Mouse (Mus musculus) heart, adult 2 months (tissue): ENCODE data around the gene Ripply3. TPM values are rescaled to one million over a fixed set of nuclear protein-coding genes. Genes with fewer than 3 reads are reported as not detected.

Source experiments
- DNase-seq, 2 experiments: peaks; one replicate each; pipeline ENCODE4 v3.0.0; 2021
- H3K27ac ChIP-seq: fragments of 200-600 bp; 2 replicates; pipeline ENCODE4 v1.8.1; 2022
- H3K27me3 ChIP-seq: fragments of 200-500 bp; 2 replicates; pipeline ENCODE4 v1.6.1; 2012; ENCODE audit warnings: mild to moderate bottlenecking, low read length, inconsistent platforms, mixed read lengths; ENCODE audit not compliant: control insufficient read depth, insufficient read depth
- H3K36me3 ChIP-seq: fragments of 200-500 bp; 2 replicates; pipeline ENCODE4 v1.6.1; 2012; ENCODE audit warnings: low read length, inconsistent platforms; ENCODE audit not compliant: control insufficient read depth, insufficient read depth
- H3K4me1 ChIP-seq: fragments of 200-500 bp; 2 replicates; pipeline ENCODE4 v1.6.1; 2011; ENCODE audit warnings: low read length; ENCODE audit not compliant: control insufficient read depth, insufficient read depth
- H3K4me3 ChIP-seq: fragments of 200-600 bp; 2 replicates; pipeline ENCODE4 v1.8.1; 2022
- H3K79me2 ChIP-seq: fragments of 200-500 bp; replicated peaks from 2 replicates; pipeline ENCODE4 v1.6.1; 2012; ENCODE audit warnings: mild to moderate bottlenecking, inconsistent platforms, low read length, moderate library complexity, mixed read lengths; ENCODE audit not compliant: control insufficient read depth, insufficient read depth
- H3K9ac ChIP-seq: fragments of 200-500 bp; 2 replicates; pipeline ENCODE4 v1.6.1; 2012; ENCODE audit warnings: low read depth, mild to moderate bottlenecking, control low read depth, inconsistent platforms, low read length, mixed read lengths
- CTCF ChIP-seq: fragments of 200-600 bp; IDR thresholded peaks from 2 replicates; pipeline ENCODE4 v1.8.1; 2022; ENCODE audit warnings: antibody characterized with exemption, mild to moderate bottlenecking, moderate library complexity
- EP300 ChIP-seq: fragments of 200-500 bp; IDR thresholded peaks from 2 replicates; pipeline ENCODE4 v1.6.1; 2011; ENCODE audit warnings: low read depth, low read length, control low read depth; ENCODE audit not compliant: insufficient read depth
- POLR2A ChIP-seq: fragments of 200-500 bp; IDR thresholded peaks from 2 replicates; pipeline ENCODE4 v1.6.1; 2011; ENCODE audit warnings: mild to moderate bottlenecking, low read depth, low read length, control low read depth; ENCODE audit not compliant: insufficient read depth
- WGBS: fragments of 180-500 bp; shearing (Covaris S2); methylation state at CpG from one replicate; pipeline ENCODE4 v1.1.7; 2018; 5-methylcytosine and 5-hydroxymethylcytosine counted together
- intact Hi-C: fragments of 180-260 bp; cut with DNase I; formaldehyde crosslinking; loops from one replicate; pipeline ENCODE4 v1.15.1; 2025
- polyA plus RNA-seq: library from polyadenylated mRNA; depleted of rRNA; stranded (reverse); fragments of >200 nt; gene quantifications from 2 replicates; pipeline ENCODE4 v1.2.3, GENCODE M21; 2012
- total RNA-seq, 2 experiments: library from RNA; stranded (reverse); gene quantifications; 2 replicates each; pipeline ENCODE4 v1.2.3; 2021

Ripply3 gene
- total and polyA plus RNA-seq, 3 experiments = 2.9 to 5.1 (median 3.9) TPM

- 80% methylated on average over 5 of the region's 5 CpGs for WGBS
- H3K79me2 ChIP-seq = no peaks in the 10 kb centered on the region
- no peaks in the 10 kb centered on the region for H3K27me3 ChIP-seq
- intact Hi-C loops = no loop called here
- peaks cover 3% of the 10 kb centered on the region for H3K4me1 ChIP-seq
- no peak for DNase-seq
- TF ChIP-seq POLR2A (no peak), EP300 (no peak), CTCF (no peak)
- H3K4me3 ChIP-seq = no peak overlapping the region
- no peaks in the 10 kb centered on the region for H3K36me3 ChIP-seq
- H3K9ac ChIP-seq = no peak overlapping the region
- no peak overlapping the region for H3K27ac ChIP-seq
Measured at GRCm38 (mm10) chr16:94320223-94320622, 8.0 kb upstream of the Ripply3 start.

GRCm38 (mm10) chr16:94323681-94324080 lies 4.5 kb upstream of the Ripply3 start:
- Histone ChIP-seq H3K36me3 (no peaks in the 10 kb centered on the region), H3K27me3 (no peaks in the 10 kb centered on the region), H3K79me2 (no peaks in the 10 kb centered on the region), H3K9ac (no peak overlapping the region), H3K27ac (no peak overlapping the region; the same call in 1 of the 2 replicates), H3K4me3 (no peak overlapping the region), H3K4me1 (no peaks in the 10 kb centered on the region; the same call in 1 of the 2 replicates)
- DNase-seq = no peak
- TF ChIP-seq CTCF = no peak
- TF ChIP-seq EP300 = no peak
- TF ChIP-seq POLR2A = no peak
- 44% methylated on average over 5 of the region's 5 CpGs for WGBS
- intact Hi-C loops = no loop called here

- intact Hi-C loops = loop anchor here (5.0 kb wide), 1 partner anchor 34 kb away; no protein-coding TSS in a partner anchor
- H3K36me3 ChIP-seq = no peaks in the 10 kb centered on the region
- no peak overlapping the region for H3K9ac ChIP-seq
- no peak overlapping the region for H3K4me3 ChIP-seq
- no peak overlapping the region for H3K27ac ChIP-seq
- no peaks in the 10 kb centered on the region for H3K27me3 ChIP-seq
- H3K4me1 ChIP-seq = no peaks in the 10 kb centered on the region; the same call in 1 of the 2 replicates
- H3K79me2 ChIP-seq = no peaks in the 10 kb centered on the region
- TF ChIP-seq EP300 = no peak
- TF ChIP-seq CTCF = no peak
- no peak for TF ChIP-seq POLR2A
- WGBS = 94% methylated on average over 3 of the region's 3 CpGs
- DNase-seq = no peak
Measured at GRCm38 (mm10) chr16:94326008-94326407, 2.2 kb upstream of the Ripply3 start.

- Histone ChIP-seq H3K27ac (peak overlapping the region; percentile 81), H3K4me1 (no peaks in the 10 kb centered on the region), H3K9ac (peak overlapping the region; percentile 72), H3K4me3 (peak overlapping the region; percentile 57), H3K36me3 (no peaks in the 10 kb centered on the region), H3K79me2 (no peaks in the 10 kb centered on the region), H3K27me3 (no peaks in the 10 kb centered on the region)
- 43% methylated on average over 25 of the region's 25 CpGs for WGBS
- intact Hi-C loops = loop anchor here (2.0 to 5.0 kb wide), 2 partner anchors 14 to 37 kb away; no protein-coding TSS in a partner anchor
- no peak for TF ChIP-seq CTCF
- TF ChIP-seq EP300 = no peak
- TF ChIP-seq POLR2A = no peak
- no peak for DNase-seq
Measured at GRCm38 (mm10) chr16:94328881-94329867, 954 bp downstream of the Ripply3 start.

GRCm38 (mm10) chr16:94330429-94330828 lies 2.2 kb downstream of the Ripply3 start:
- no peaks in the 10 kb centered on the region for H3K79me2 ChIP-seq
- no peak for TF ChIP-seq POLR2A
- no peak overlapping the region for H3K9ac ChIP-seq
- 87% methylated on average over 5 of the region's 5 CpGs for WGBS
- H3K4me3 ChIP-seq = no peak overlapping the region
- H3K27ac ChIP-seq = no peak overlapping the region
- H3K4me1 ChIP-seq = no peaks in the 10 kb centered on the region
- no peaks in the 10 kb centered on the region for H3K27me3 ChIP-seq
- H3K36me3 ChIP-seq = no peaks in the 10 kb centered on the region
- intact Hi-C loops = no loop called here
- no peak for DNase-seq

GRCm38 (mm10) chr16:94331233-94331885 lies 3.1 kb downstream of the Ripply3 start:
- no peaks in the 10 kb centered on the region for H3K27me3 ChIP-seq
- no peak for DNase-seq
- no peaks in the 10 kb centered on the region for H3K36me3 ChIP-seq
- no peak overlapping the region for H3K27ac ChIP-seq
- H3K9ac ChIP-seq = no peak overlapping the region
- TF ChIP-seq EP300 (no peak), POLR2A (no peak), CTCF (no peak)
- no peaks in the 10 kb centered on the region for H3K4me1 ChIP-seq
- H3K79me2 ChIP-seq = no peaks in the 10 kb centered on the region
- intact Hi-C loops = no loop called here
- no peak overlapping the region for H3K4me3 ChIP-seq
- 88% methylated on average over 9 of the region's 9 CpGs for WGBS
